Mouse (Mus musculus) kidney, postnatal 25 days (tissue): ENCODE measurements at regions not wholly inside any gene's neighbourhood (a gene's known extent, or its start where the extent isn't known, plus 50 kb on each side); places are given as distances from the start of the nearest gene placed in this dataset.

ENCODE experiments used
- DNase-seq, 2 experiments: peaks; one replicate each; pipeline ENCODE4 v3.0.0; 2021; ENCODE audit warnings: mixed read lengths in 2 of 2

DNA sequence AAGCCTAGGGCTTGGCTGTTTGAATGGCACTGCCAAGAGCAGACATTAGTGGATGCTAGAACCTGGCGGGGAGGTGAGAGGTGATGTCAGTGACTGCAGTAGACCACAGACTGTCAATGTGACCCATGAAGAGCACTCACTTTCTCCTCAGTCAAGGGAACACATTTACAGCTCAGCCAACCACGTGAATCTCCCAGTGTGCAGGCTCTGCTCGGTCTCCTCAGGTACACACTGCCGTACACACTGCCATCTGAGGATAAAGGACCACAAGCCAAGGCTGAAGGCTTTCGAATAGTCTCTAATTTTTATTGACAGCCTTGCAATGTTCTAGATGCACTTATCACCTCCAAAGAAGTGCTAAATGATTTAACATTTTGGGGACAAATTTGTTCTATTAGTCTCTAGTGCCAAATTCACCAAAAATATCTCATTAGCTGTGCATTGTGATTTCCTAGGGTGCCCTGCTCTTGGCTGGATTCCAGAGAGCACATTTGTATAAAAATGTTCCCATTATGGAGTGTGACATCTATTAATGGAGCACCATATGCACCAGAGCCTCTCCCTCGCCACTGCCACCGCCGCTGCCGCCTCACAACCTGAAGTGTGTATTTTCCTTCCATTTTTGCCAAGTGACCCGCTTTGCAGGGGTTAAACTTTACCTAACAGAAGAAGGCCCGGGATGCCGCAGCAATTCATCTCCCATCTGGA is 168.7 kb downstream of the Zfp326 start:
- no peak for DNase-seq

DNA sequence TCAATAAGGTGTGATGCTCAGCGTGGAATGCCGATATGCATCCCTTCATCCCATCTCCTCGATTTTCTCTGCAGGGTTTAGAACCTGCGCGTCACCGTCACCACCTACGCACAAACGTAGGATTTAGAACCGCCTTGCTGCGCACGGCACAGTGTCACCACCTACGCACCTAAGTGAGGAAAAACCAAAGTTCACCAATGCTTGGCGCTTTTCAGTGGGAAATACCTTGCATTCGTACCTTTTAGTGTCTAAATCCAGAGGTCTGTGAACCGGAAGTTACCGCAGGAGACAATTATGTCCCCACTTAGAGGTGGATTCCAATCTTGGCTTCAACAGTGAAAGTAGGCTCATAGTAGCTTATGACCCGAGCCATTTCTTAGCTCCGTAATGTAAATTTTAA is 162.0 kb downstream of the Zfp326 start:
- DNase-seq = no peak

- DNase-seq = no peak
These were observed 159.8 kb downstream of the Zfp326 start for GRCm38 (mm10) chr5:106036176-106036575.

GRCm38 (mm10) chr5:106032956-106033355 is 156.6 kb downstream of the Zfp326 start:
- no peak for DNase-seq

GRCm38 (mm10) chr5:106026861-106027260 is 150.5 kb downstream of the Zfp326 start:
- no peak for DNase-seq

DNA sequence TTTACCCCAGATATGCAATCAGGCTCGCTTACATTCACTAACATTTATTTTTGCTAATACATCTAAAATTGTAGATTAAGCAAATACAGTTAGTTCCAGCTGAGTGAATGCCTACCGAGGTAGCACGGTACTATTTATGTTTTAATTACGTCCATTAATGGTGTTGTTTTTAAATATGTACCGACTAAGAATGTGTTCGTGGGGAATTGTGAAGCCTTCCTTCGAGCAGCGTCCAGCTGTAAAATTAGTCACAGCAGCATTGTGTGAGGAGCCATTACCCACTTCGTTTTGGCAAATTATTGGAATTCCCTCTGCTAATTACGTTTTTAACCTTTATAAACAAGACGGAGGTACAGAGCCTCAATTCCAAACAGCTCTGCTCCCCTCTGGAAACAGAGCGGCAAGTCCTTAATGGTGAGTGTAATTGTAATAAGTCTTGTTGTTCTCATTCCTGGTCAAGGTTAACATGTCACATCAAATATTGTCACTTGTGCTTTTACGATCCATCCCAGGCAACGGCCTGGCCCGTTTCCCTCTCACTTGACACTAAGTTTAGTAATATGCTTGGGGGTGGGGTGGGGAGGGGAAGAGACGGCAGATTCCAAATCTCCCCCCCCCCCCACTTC is 128.0 kb downstream of the Zfp326 start:
- DNase-seq = no peak

DNA sequence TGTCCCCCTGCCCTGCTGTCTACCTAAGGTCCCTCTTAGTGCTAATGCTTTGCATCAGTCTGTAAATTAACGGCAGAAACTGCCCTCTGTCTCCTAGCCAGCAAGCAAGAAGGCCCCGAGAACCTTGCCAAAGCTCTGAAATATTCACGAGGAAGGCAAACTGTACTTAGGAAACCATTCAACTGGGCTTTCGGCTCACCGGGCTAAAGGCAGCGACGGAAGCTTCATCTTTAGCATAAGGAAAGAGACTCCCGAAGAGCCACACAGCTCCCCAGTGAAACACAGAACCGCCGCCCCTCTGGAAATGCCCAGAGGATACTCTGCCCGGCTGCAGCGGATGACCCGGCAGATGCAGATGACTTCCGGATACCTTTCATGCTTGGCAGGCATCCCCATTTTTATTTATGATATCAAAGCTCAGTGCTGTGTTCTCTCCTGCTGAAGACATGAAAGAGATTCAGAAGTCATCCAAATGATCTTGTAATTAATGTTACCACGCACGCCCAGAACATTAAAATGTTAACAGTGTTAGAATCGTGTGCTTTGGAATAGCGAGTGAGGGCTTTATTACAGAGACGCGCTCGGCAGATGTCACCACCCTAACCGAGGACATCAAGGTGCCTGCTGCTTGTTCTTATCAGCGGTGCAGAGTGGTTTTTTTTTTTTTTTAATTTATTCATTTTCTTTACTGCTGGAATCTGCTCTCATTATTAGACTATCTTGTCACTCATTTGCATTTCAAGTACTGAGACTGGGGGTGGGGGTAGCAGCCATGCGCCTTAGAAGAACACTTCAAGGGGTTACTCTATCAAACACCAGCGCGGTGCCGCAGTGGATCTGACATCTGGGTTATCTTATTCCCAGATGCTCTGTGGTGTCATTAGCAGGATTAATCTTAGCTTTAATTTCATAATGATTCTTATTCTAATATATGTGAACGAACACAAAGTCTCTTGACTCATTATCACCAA is 127.2 kb downstream of the Zfp326 start:
- no peak for DNase-seq

DNA sequence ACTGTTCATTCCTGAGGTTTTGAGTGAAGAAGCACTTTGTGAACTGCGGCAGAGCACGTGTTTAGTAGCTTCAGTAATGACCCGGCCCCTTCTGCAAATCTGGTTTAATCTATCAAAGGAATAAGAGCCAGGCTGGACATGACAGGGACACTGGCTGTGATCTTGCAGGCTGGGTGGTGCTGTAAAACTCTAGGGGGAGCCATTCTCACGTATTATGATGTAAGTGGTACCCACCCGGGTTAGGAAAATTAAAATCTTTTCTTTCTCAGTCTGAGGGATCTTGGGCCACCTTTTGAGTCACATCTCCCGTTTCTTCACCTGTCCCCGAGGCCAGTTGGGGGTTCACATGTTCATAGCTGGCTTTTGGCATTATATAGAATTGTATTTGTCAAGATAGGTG is 126.0 kb downstream of the Zfp326 start:
- DNase-seq = no peak

DNA sequence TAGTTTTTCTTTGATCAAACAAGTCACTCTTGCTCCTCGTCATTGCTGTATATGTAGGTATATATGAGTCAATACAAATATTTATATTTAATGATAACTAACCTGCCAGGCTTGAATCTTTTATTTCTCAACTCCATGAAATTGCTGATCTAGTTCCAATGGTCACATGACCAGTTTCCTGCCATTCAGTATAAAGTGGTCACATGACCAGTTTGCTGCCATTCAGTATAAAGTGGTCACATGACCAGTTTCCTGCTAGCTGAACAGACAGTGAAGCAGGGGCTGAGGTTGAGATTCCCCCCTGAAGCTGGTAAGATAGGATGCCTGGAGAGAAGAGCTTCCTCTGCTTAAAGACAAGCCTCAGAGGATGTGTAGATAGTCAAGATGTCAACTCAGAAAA is 117.9 kb downstream of the Zfp326 start:
- no peak for DNase-seq

GRCm38 (mm10) chr5:105993066-105993760 is 116.8 kb downstream of the Zfp326 start:
- no peak for DNase-seq

DNA sequence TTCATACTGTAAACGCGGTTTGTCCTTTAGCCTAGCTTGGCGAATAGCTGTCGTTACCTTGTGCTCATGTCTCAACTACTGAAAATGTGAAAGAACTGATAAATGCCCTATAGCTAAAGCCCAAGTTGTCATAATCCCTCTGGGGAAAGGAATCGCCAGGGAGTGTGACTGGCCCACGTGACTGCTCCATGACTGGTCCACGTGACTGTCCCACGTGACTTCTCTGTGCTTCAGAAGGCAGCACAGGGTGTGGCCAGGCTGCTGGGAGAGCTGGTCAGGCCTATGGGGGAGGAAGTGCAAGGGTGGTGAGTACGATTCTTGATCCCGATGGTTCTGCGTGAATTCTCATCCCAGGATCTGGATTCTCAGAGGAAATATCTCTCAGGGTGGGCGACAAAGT is 114.4 kb downstream of the Zfp326 start:
- no peak for DNase-seq

GRCm38 (mm10) chr5:105986401-105986800 is 110.0 kb downstream of the Zfp326 start:
- peak in 1 of 2 experiments; percentile 66 for DNase-seq

GRCm38 (mm10) chr5:105983131-105983530 is 106.8 kb downstream of the Zfp326 start:
- DNase-seq = no peak

DNA sequence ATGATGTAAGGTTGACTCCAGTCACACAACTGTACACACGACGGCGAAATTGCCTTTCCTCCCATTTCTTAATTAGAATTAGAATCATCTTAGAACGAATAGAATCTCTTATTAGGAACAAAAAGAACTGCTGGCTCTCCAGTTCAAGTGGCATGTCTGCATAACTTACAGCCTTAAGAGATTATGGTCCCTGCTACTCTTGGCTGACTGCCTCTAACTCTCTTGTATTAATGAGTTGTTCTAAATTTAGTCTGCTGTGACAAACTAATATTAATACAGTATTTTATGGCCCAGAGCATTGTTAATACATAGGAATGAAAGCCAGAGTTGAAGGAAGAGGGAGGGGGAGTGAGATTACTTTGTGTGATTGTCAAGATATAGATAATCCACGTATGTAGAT is 100.4 kb downstream of the Zfp326 start:
- DNase-seq = no peak

GRCm38 (mm10) chr5:105976076-105976475 is 99.7 kb downstream of the Zfp326 start:
- no peak for DNase-seq

- DNase-seq = peak in 1 of 2 experiments; percentile 27
These were observed 99.1 kb downstream of the Zfp326 start for GRCm38 (mm10) chr5:105975275-105976011.

GRCm38 (mm10) chr5:105974576-105975177 is 98.3 kb downstream of the Zfp326 start:
- DNase-seq = no peak
